Mouse (Mus musculus) heart, embryonic 16.5 days (tissue): ENCODE data around the gene Ubb. TPM values are rescaled to one million over a fixed set of nuclear protein-coding genes. Genes with fewer than 3 reads are reported as not detected.

Source experiments
- ATAC-seq: fragments of 200-750 bp; cut with Nextera tagmentation; replicated peaks from 2 replicates; pipeline ENCODE4 v1.8.0; 2017; ENCODE audit warnings: moderate number of reproducible peaks; ENCODE audit not compliant: insufficient read depth, low FRiP score; ENCODE audit errors: extremely low read depth
- H3K27ac ChIP-seq: fragments of 300-500 bp; sonication (generic); 2 replicates; pipeline ENCODE4 v1.5.1; 2014; ENCODE audit warnings: mild to moderate bottlenecking, low read length, control low read depth, moderate library complexity
- H3K27me3 ChIP-seq: fragments of 300-500 bp; sonication (generic); 2 replicates; pipeline ENCODE4 v1.6.1; 2014; ENCODE audit warnings: low read length, mixed read lengths; ENCODE audit not compliant: control insufficient read depth, insufficient read depth
- H3K36me3 ChIP-seq: fragments of 300-500 bp; sonication (generic); 2 replicates; pipeline ENCODE4 v1.6.1; 2014; ENCODE audit not compliant: control insufficient read depth, insufficient read depth
- H3K4me1 ChIP-seq: fragments of 300-500 bp; sonication (generic); 2 replicates; pipeline ENCODE4 v1.6.1; 2014; ENCODE audit warnings: low read length, mixed read lengths; ENCODE audit not compliant: control insufficient read depth, insufficient read depth
- H3K4me2 ChIP-seq: fragments of 300-500 bp; sonication (generic); 2 replicates; pipeline ENCODE4 v1.6.1; 2014; ENCODE audit warnings: low read depth, mild to moderate bottlenecking, control low read depth, low read length
- H3K4me3 ChIP-seq: fragments of 300-500 bp; sonication (generic); 2 replicates; pipeline ENCODE4 v1.5.1; 2014; ENCODE audit warnings: mild to moderate bottlenecking, control low read depth, low read length
- H3K9ac ChIP-seq: fragments of 300-500 bp; sonication (generic); 2 replicates; pipeline ENCODE4 v1.6.1; 2014; ENCODE audit warnings: low read length, control low read depth
- H3K9me3 ChIP-seq: fragments of 300-500 bp; sonication (generic); replicated peaks from 2 replicates; pipeline ENCODE4 v1.6.1; 2016; ENCODE audit warnings: low read length; ENCODE audit not compliant: control insufficient read depth
- WGBS: fragments of 180-500 bp; shearing (Covaris S2); extraction: QIAGEN DNeasy Blood & Tissue Kit; methylation state at CpG from one replicate; pipeline ENCODE4 v1.1.7; 2014; 5-methylcytosine and 5-hydroxymethylcytosine counted together
- polyA plus RNA-seq: library from polyadenylated mRNA; unstranded; fragments of >200 nt; fragmentation: Nextera tagmentation; extraction: Ambion mirVana; gene quantifications from 2 replicates; pipeline ENCODE4 v1.2.1, GENCODE M21; 2015

Gene Ubb
- polyA plus RNA-seq, 1 experiment from 2014 or later: 2,483 TPM

GRCm38 (mm10) chr11:62573959-62574702 lies 23.2 kb downstream of the Ubb start, which contains the start of gene Trpv2:
Gene Trpv2, plus strand, starts transcription at chr11:62574486.
- Histone ChIP-seq H3K36me3 (no peaks in the 10 kb centered on the region), H3K27ac (no peak within 1 kb of the TSS), H3K4me3 (peak within 1 kb of the TSS; percentile 67), H3K27me3 (no peaks in the 10 kb centered on the region), H3K4me2 (peak within 1 kb of the TSS; percentile 100), H3K9ac (no peak within 1 kb of the TSS; the same call in 1 of the 2 replicates), H3K9me3 (0 out of 2 replicates have a peak, but pooled peaks cover 2% of the 10 kb centered on the region), H3K4me1 (no peaks in the 10 kb centered on the region)
- ATAC-seq: peak; percentile 46; the same call in 1 of the 2 replicates
- WGBS: 67% methylated on average over 6 of the region's 6 CpGs

- no peaks in the 10 kb centered on the region for H3K27me3 ChIP-seq
- 0 out of 2 replicates have a peak, but pooled peaks cover 2% of the 10 kb centered on the region for H3K9me3 ChIP-seq
- no peaks in the 10 kb centered on the region for H3K4me1 ChIP-seq
- no peak overlapping the region for H3K9ac ChIP-seq
- H3K4me2 ChIP-seq: peak overlapping the region; percentile 100; the same call in 1 of the 2 replicates
- no peak for ATAC-seq
- 71% methylated on average over 4 of the region's 4 CpGs for WGBS
- H3K4me3 ChIP-seq: peak overlapping the region; percentile 18
- no peak overlapping the region for H3K27ac ChIP-seq
- H3K36me3 ChIP-seq: no peaks in the 10 kb centered on the region
These were observed 23.7 kb downstream of the Ubb start for GRCm38 (mm10) chr11:62574703-62575085.

GRCm38 (mm10) chr11:62575297-62575658 lies 24.3 kb downstream of the Ubb start:
- Histone ChIP-seq H3K36me3 (no peaks in the 10 kb centered on the region), H3K4me3 (peak overlapping the region; percentile 67), H3K9ac (peak overlapping the region; percentile 72), H3K4me1 (no peaks in the 10 kb centered on the region), H3K27me3 (no peaks in the 10 kb centered on the region), H3K4me2 (peak overlapping the region; percentile 100), H3K27ac (no peak overlapping the region), H3K9me3 (0 out of 2 replicates have a peak, but pooled peaks cover 2% of the 10 kb centered on the region)
- peak; percentile 58 for ATAC-seq
- WGBS: under 1% methylated on average over 9 of the region's 9 CpGs

GRCm38 (mm10) chr11:62575659-62576438 lies 24.9 kb downstream of the Ubb start:
- H3K27me3 ChIP-seq: no peaks in the 10 kb centered on the region
- H3K4me3 ChIP-seq: peak overlapping the region; percentile 67
- H3K9ac ChIP-seq: peak overlapping the region; percentile 72
- H3K36me3 ChIP-seq: no peaks in the 10 kb centered on the region
- no peaks in the 10 kb centered on the region for H3K4me1 ChIP-seq
- H3K9me3 ChIP-seq: 0 out of 2 replicates have a peak, but pooled peaks cover 2% of the 10 kb centered on the region
- ATAC-seq: peak; percentile 32
- no peak overlapping the region for H3K27ac ChIP-seq
- WGBS: 5% methylated on average over 27 of the region's 27 CpGs
- peak overlapping the region; percentile 100 for H3K4me2 ChIP-seq

- H3K9ac ChIP-seq: no peak overlapping the region
- 0 out of 2 replicates have a peak, but pooled peaks cover 2% of the 10 kb centered on the region for H3K9me3 ChIP-seq
These were observed 25.7 kb downstream of the Ubb start for GRCm38 (mm10) chr11:62576530-62577152.

GRCm38 (mm10) chr11:62583031-62583430 lies 32.1 kb downstream of the Ubb start:
- no peaks in the 10 kb centered on the region for H3K27me3 ChIP-seq
- H3K4me1 ChIP-seq: peaks cover 8% of the 10 kb centered on the region
- WGBS: 65% methylated on average over 6 of the region's 6 CpGs
- H3K4me2 ChIP-seq: peak overlapping the region; percentile 56
- H3K36me3 ChIP-seq: no peaks in the 10 kb centered on the region
- H3K9ac ChIP-seq: peak overlapping the region; percentile 56
- H3K9me3 ChIP-seq: no peaks in the 10 kb centered on the region
- ATAC-seq: no peak
- peak overlapping the region; percentile 28 for H3K4me3 ChIP-seq
- peak overlapping the region; percentile 72 for H3K27ac ChIP-seq

More at GRCm38 (mm10) chr11:62576530-62577152, 25.7 kb downstream of the Ubb start:
- Histone ChIP-seq H3K27me3 (no peaks in the 10 kb centered on the region), H3K4me1 (no peaks in the 10 kb centered on the region), H3K36me3 (no peaks in the 10 kb centered on the region), H3K4me3 (peak overlapping the region; percentile 67), H3K27ac (no peak overlapping the region), H3K4me2 (peak overlapping the region; percentile 100)
- WGBS: 48% methylated on average over 16 of the region's 16 CpGs
- peak; percentile 37; the same call in 1 of the 2 replicates for ATAC-seq

GRCm38 (mm10) chr11:62584671-62585206 lies 33.8 kb downstream of the Ubb start:
- Histone ChIP-seq H3K27ac (no peak overlapping the region), H3K9me3 (no peaks in the 10 kb centered on the region), H3K27me3 (no peaks in the 10 kb centered on the region), H3K36me3 (no peaks in the 10 kb centered on the region), H3K4me1 (peaks cover 8% of the 10 kb centered on the region), H3K4me3 (no peak overlapping the region), H3K4me2 (no peak overlapping the region), H3K9ac (no peak overlapping the region)
- no peak for ATAC-seq
- 72% methylated on average over 9 of the region's 9 CpGs for WGBS

GRCm38 (mm10) chr11:62587034-62587433 lies 36.1 kb downstream of the Ubb start:
- Histone ChIP-seq H3K4me2 (no peak overlapping the region), H3K27ac (no peak overlapping the region), H3K36me3 (no peaks in the 10 kb centered on the region), H3K4me3 (no peak overlapping the region), H3K9me3 (no peaks in the 10 kb centered on the region), H3K27me3 (no peaks in the 10 kb centered on the region), H3K9ac (no peak overlapping the region), H3K4me1 (peaks cover 15% of the 10 kb centered on the region)
- WGBS: 84% methylated on average over 5 of the region's 5 CpGs
- ATAC-seq: no peak
